Mouse (Mus musculus) kidney, adult 2 months (tissue): Measurements from ENCODE around the gene 6030498E09Rik. TPM values are rescaled to one million over a fixed set of nuclear protein-coding genes. Genes with fewer than 3 reads are reported as not detected.

ENCODE experiments used
- DNase-seq: peaks from one replicate; pipeline ENCODE4 v3.0.0; 2021
- H3K27ac ChIP-seq: fragments of 200-500 bp; 2 replicates; pipeline ENCODE4 v1.5.1; 2012; ENCODE audit warnings: low read depth, low read length, control low read depth, inconsistent platforms; ENCODE audit not compliant: insufficient read depth
- H3K27me3 ChIP-seq: fragments of 200-500 bp; replicated peaks from 2 replicates; pipeline ENCODE4 v1.6.1; 2012; ENCODE audit warnings: mild to moderate bottlenecking, moderate library complexity, low read length, inconsistent platforms; ENCODE audit not compliant: control insufficient read depth, insufficient read depth
- H3K36me3 ChIP-seq: fragments of 200-500 bp; 2 replicates; pipeline ENCODE4 v1.6.1; 2012; ENCODE audit warnings: mild to moderate bottlenecking, moderate library complexity, low read length, inconsistent platforms; ENCODE audit not compliant: control insufficient read depth, insufficient read depth
- H3K4me1 ChIP-seq: fragments of 200-500 bp; 2 replicates; pipeline ENCODE4 v1.6.1; 2011; ENCODE audit warnings: low read length; ENCODE audit not compliant: control insufficient read depth, insufficient read depth
- H3K4me3 ChIP-seq: fragments of 200-500 bp; 2 replicates; pipeline ENCODE4 v1.5.1; 2011; ENCODE audit warnings: mild to moderate bottlenecking, low read depth, low read length, control low read depth; ENCODE audit not compliant: insufficient read depth
- CTCF ChIP-seq: fragments of 200-500 bp; conservative IDR thresholded peaks from 2 replicates; pipeline ENCODE4 v1.5.1; 2011; ENCODE audit warnings: low read depth, mild to moderate bottlenecking, control low read depth, low read length, moderate library complexity, mixed read lengths; ENCODE audit not compliant: insufficient read depth, insufficient read length
- POLR2A ChIP-seq: fragments of 200-500 bp; IDR thresholded peaks from one replicate; pipeline ENCODE4 v1.6.1; 2011; ENCODE audit warnings: low read depth, low read length, control low read depth
- WGBS: fragments of 180-500 bp; shearing (Covaris S2); methylation state at CpG from one replicate; pipeline ENCODE4 v1.1.7; 2018; 5-methylcytosine and 5-hydroxymethylcytosine counted together
- polyA plus RNA-seq: library from polyadenylated mRNA; depleted of rRNA; stranded (reverse); fragments of >200 nt; gene quantifications from 2 replicates; pipeline ENCODE4 v1.2.3, GENCODE M21; 2012; rRNA removed

Gene 6030498E09Rik
- polyA plus RNA-seq: not detected in 2 replicates

- H3K27ac ChIP-seq: no peak within 1 kb of the TSS
- DNase-seq: no peak
- no peak within 1 kb of the TSS for H3K4me3 ChIP-seq
- H3K4me1 ChIP-seq: no peaks in the 10 kb centered on the region
- 56% methylated on average over 9 of the region's 9 CpGs for WGBS
- no peaks in the 10 kb centered on the region for H3K27me3 ChIP-seq
- no peak for TF ChIP-seq POLR2A
- TF ChIP-seq CTCF: no peak
- no peaks in the 10 kb centered on the region for H3K36me3 ChIP-seq
Measured at GRCm38 (mm10) chrX:38772478-38772877, at the start of gene 6030498E09Rik. Gene 6030498E09Rik, plus strand, starts transcription at chrX:38772671.

GRCm38 (mm10) chrX:38730081-38730480 lies 42.4 kb upstream of the 6030498E09Rik start:
- TF ChIP-seq POLR2A (no peak), CTCF (no peak)
- WGBS: 66% methylated on average over 5 of the region's 5 CpGs
- H3K4me1 ChIP-seq: no peaks in the 10 kb centered on the region
- no peak for DNase-seq
- no peak overlapping the region for H3K4me3 ChIP-seq
- no peaks in the 10 kb centered on the region for H3K36me3 ChIP-seq
- H3K27me3 ChIP-seq: no peaks in the 10 kb centered on the region
- no peak overlapping the region for H3K27ac ChIP-seq

- Histone ChIP-seq H3K27me3 (no peaks in the 10 kb centered on the region), H3K27ac (no peak overlapping the region), H3K4me3 (no peak overlapping the region), H3K36me3 (no peaks in the 10 kb centered on the region), H3K4me1 (no peaks in the 10 kb centered on the region)
- DNase-seq: no peak
- WGBS: 68% methylated on average over 2 of the region's 2 CpGs
- TF ChIP-seq POLR2A: no peak
- TF ChIP-seq CTCF: no peak
Measured at GRCm38 (mm10) chrX:38730639-38731038, 41.8 kb upstream of the 6030498E09Rik start.

GRCm38 (mm10) chrX:38733683-38734082 lies 38.8 kb upstream of the 6030498E09Rik start:
- no peak for DNase-seq
- WGBS: 96% methylated on average over 5 of the region's 5 CpGs
- Histone ChIP-seq H3K4me3 (no peak overlapping the region), H3K27me3 (no peaks in the 10 kb centered on the region), H3K4me1 (no peaks in the 10 kb centered on the region), H3K36me3 (no peaks in the 10 kb centered on the region), H3K27ac (no peak overlapping the region)
- no peak for TF ChIP-seq CTCF
- no peak for TF ChIP-seq POLR2A

- WGBS: 55% methylated on average over 13 of the region's 13 CpGs
- TF ChIP-seq POLR2A: no peak
- TF ChIP-seq CTCF: no peak
- Histone ChIP-seq H3K4me1 (no peaks in the 10 kb centered on the region), H3K27me3 (no peaks in the 10 kb centered on the region), H3K4me3 (no peak overlapping the region), H3K36me3 (no peaks in the 10 kb centered on the region), H3K27ac (no peak overlapping the region)
- DNase-seq: peak; percentile 10
Measured at GRCm38 (mm10) chrX:38734916-38735880, 37.3 kb upstream of the 6030498E09Rik start.

GRCm38 (mm10) chrX:38771453-38771852 lies 1.0 kb upstream of the 6030498E09Rik start:
- Histone ChIP-seq H3K27ac (no peak overlapping the region), H3K4me1 (no peaks in the 10 kb centered on the region), H3K36me3 (no peaks in the 10 kb centered on the region), H3K27me3 (no peaks in the 10 kb centered on the region), H3K4me3 (no peak overlapping the region)
- no peak for DNase-seq
- 60% methylated on average over 2 of the region's 2 CpGs for WGBS
- no peak for TF ChIP-seq POLR2A
- TF ChIP-seq CTCF: no peak

GRCm38 (mm10) chrX:38771886-38772285 lies 585 bp upstream of the 6030498E09Rik start:
- TF ChIP-seq CTCF (no peak), POLR2A (no peak)
- WGBS: 31% methylated on average over 3 of the region's 3 CpGs
- no peaks in the 10 kb centered on the region for H3K4me1 ChIP-seq
- DNase-seq: peak; percentile 1
- no peak overlapping the region for H3K4me3 ChIP-seq
- H3K36me3 ChIP-seq: no peaks in the 10 kb centered on the region
- H3K27ac ChIP-seq: no peak overlapping the region
- H3K27me3 ChIP-seq: no peaks in the 10 kb centered on the region
